Mouse (Mus musculus) C2C12 (cell line): Measurements from ENCODE around the gene Crtac1.

ENCODE experiments used
- CEBPB ChIP-seq: IDR thresholded peaks from one replicate; pipeline ENCODE4 v1.6.1; 2011; ENCODE audit warnings: low read depth, mild to moderate bottlenecking, control low read depth, moderate library complexity
- CTCF ChIP-seq: IDR thresholded peaks from one replicate; pipeline ENCODE4 v1.5.1; 2011; ENCODE audit not compliant: control insufficient read depth, insufficient read depth, insufficient read length
- FOSL1 ChIP-seq: IDR thresholded peaks from one replicate; pipeline ENCODE4 v1.8.0; 2011; ENCODE audit warnings: mild to moderate bottlenecking, low read length; ENCODE audit not compliant: poor library complexity, insufficient read depth, severe bottlenecking
- MAX ChIP-seq: IDR thresholded peaks from one replicate; pipeline ENCODE4 v1.6.1; 2011; ENCODE audit warnings: mild to moderate bottlenecking, control low read depth
- MYOD1 ChIP-seq: IDR thresholded peaks from one replicate; pipeline ENCODE4 v1.6.1; 2011; ENCODE audit warnings: low read depth; ENCODE audit not compliant: control insufficient read depth, insufficient read length
- MYOG ChIP-seq: IDR thresholded peaks from one replicate; pipeline ENCODE4 v1.6.1; 2011; ENCODE audit not compliant: control insufficient read depth, insufficient read length; ENCODE audit errors: extremely low read depth
- USF1 ChIP-seq: IDR thresholded peaks from one replicate; pipeline ENCODE4 v1.6.1; 2011; ENCODE audit warnings: low read depth, mild to moderate bottlenecking, control low read depth, moderate library complexity

DNA sequence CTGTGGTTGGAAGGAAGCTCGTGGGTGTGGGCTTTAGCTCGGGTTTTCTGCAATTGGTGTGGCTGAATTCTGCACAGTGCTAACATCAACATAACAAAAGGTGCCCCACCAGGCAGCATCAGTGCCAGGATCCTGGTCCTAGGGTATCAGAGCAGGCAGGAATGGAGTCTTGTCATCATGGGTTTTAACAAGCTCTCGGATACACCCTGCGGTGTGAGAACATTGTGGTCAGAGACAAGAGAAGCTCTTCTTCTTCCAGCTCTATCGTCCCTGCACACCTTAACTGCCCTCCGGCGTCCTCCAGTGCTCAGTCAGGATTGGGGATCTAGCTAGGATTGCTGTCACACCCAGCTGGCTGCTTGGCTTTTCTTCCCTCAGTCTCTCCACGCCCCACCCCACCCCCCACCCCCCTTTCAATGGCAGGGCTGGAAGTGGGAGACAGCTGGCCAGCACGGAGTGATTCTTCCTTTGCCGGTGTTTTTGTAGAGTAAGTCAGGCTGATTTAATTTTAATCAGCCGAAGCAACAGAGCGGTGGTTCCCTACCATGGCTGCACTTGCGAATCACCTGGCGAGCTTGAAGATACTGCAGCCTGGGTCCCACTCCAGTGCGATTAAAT is 46.5 kb downstream of the Crtac1 start:
- TF ChIP-seq CTCF (no peak), MYOD1 (no peak), FOSL1 (no peak), CEBPB (no peak), MAX (no peak), MYOG (no peak), USF1 (no peak)
